Mouse (Mus musculus): ENCODE measurements around the gene Cdiptos.
A peak's percentile ranks its signal among the peaks of the same experiment; 100 is the strongest.

The Cdiptos gene

GRCm38 (mm10) chr7:126967361-126967760 lies 8.5 kb downstream of the Cdiptos start:
- no peak for DNase-seq

- DNase-seq = no peak
Measured at GRCm38 (mm10) chr7:126965568-126965967, 10.3 kb downstream of the Cdiptos start.

- peak; percentile 73 for DNase-seq
Measured at GRCm38 (mm10) chr7:126963548-126964286, 12.2 kb downstream of the Cdiptos start.

- DNase-seq = no peak
Measured at GRCm38 (mm10) chr7:126961965-126962364, 13.9 kb downstream of the Cdiptos start.

GRCm38 (mm10) chr7:126961095-126961494 lies 14.8 kb downstream of the Cdiptos start:
- no peak for DNase-seq

- DNase-seq = no peak
Measured at GRCm38 (mm10) chr7:126959780-126960179, 16.1 kb downstream of the Cdiptos start.

GRCm38 (mm10) chr7:126955125-126955524 lies 20.8 kb downstream of the Cdiptos start:
- no peak for DNase-seq

- no peak for DNase-seq
Measured at GRCm38 (mm10) chr7:126952646-126953045, 23.3 kb downstream of the Cdiptos start.

GRCm38 (mm10) chr7:126951741-126952140 lies 24.2 kb downstream of the Cdiptos start:
- DNase-seq = no peak

GRCm38 (mm10) chr7:126950647-126951615 lies 25.0 kb downstream of the Cdiptos start:
- DNase-seq = no peak

- peak; percentile 89 for DNase-seq
Measured at GRCm38 (mm10) chr7:126949793-126950646, 25.9 kb downstream of the Cdiptos start, which contains the start of gene Sez6l2. Gene Sez6l2 (plus strand): TSS chr7:126950563.

GRCm38 (mm10) chr7:126949403-126949792 lies 26.5 kb downstream of the Cdiptos start, which contains the start of gene Asphd1:
Gene Asphd1 (minus strand): TSS chr7:126949582.
- no peak for DNase-seq

- no peak for DNase-seq
Measured at GRCm38 (mm10) chr7:126948626-126949025, 27.3 kb downstream of the Cdiptos start.

- peak; percentile 42 for DNase-seq
Measured at GRCm38 (mm10) chr7:126946530-126946929, 29.4 kb downstream of the Cdiptos start.

- DNase-seq = no peak
Measured at GRCm38 (mm10) chr7:126941801-126942200, 34.1 kb downstream of the Cdiptos start.

GRCm38 (mm10) chr7:126941171-126941570 lies 34.7 kb downstream of the Cdiptos start:
- no peak for DNase-seq

- DNase-seq = no peak
Measured at GRCm38 (mm10) chr7:126932652-126933051, 43.2 kb downstream of the Cdiptos start.

- DNase-seq = peak; percentile 23
Measured at GRCm38 (mm10) chr7:126929046-126929445, 46.9 kb downstream of the Cdiptos start.

GRCm38 (mm10) chr7:126928384-126929037 lies 47.4 kb downstream of the Cdiptos start, which contains the start of gene Kctd13:
Gene Kctd13 (plus strand): TSS chr7:126928879.
- peak; percentile 93 for DNase-seq

GRCm38 (mm10) chr7:126926299-126926698 lies 49.6 kb downstream of the Cdiptos start:
- DNase-seq = peak; percentile 19

GRCm38 (mm10) chr7:126923999-126924398 lies 51.9 kb downstream of the Cdiptos start:
- DNase-seq = no peak

GRCm38 (mm10) chr7:126922624-126923060 lies 53.3 kb downstream of the Cdiptos start, which contains the start of gene Tmem219:
Gene Tmem219 (minus strand): TSS chr7:126922917.
- peak; percentile 84 for DNase-seq
